Mouse (Mus musculus): ENCODE data around the gene Kbtbd6. TPM values are rescaled to one million over a fixed set of nuclear protein-coding genes. Genes with fewer than 3 reads are reported as not detected.

Gene Kbtbd6
- polyA plus RNA-seq, 1 experiment: 0.20 TPM

GRCm38 (mm10) chr14:79490246-79490645 lies 38.6 kb downstream of the Kbtbd6 start:
- Histone ChIP-seq H3K9me3 (no peaks in the 10 kb centered on the region), H3K4me3 (replicated peaks) (no peak overlapping the region), H3K27me3 (replicated peaks) (no peaks in the 10 kb centered on the region), H3K36me3 (replicated peaks; ENCODE audit: low read length) (peaks cover 29% of the 10 kb centered on the region), H3K4me1 (peaks cover 54% of the 10 kb centered on the region)
- TF ChIP-seq FLI1 (IDR thresholded peaks at IDR 0.05; ENCODE audit: low read length) (no peak), GATA1 (IDR thresholded peaks at IDR 0.05; ENCODE audit: borderline replicate concordance, low read length) (no peak)

DNA sequence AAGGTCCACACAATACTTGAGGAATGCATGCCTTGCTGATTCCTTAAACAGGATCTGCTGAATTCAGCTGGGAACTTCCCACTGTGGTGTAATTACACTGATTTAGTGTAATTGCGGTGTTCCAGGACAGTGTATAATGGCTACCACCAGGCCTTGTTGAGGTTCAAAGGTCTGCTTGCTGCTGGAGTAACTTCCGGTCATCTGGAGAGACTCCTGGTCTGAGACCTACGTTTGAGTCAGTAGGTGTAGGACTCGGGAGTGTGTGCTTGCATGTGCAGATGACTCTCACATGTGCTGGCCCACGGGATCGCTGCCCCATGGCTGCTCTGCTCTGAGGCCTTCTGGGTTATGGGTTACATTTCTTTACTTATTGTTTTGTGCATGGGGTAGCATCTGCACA lies 42.7 kb downstream of the Kbtbd6 start:
- no peak overlapping the region for H3K4me3 ChIP-seq (replicated peaks)
- H3K36me3 ChIP-seq (replicated peaks; ENCODE audit: low read length): peaks cover 39% of the 10 kb centered on the region
- peaks cover 34% of the 10 kb centered on the region for H3K4me1 ChIP-seq
- no peaks in the 10 kb centered on the region for H3K27me3 ChIP-seq (replicated peaks)
- no peaks in the 10 kb centered on the region for H3K9me3 ChIP-seq
- TF ChIP-seq FLI1 (IDR thresholded peaks at IDR 0.05; ENCODE audit: low read length) (no peak), GATA1 (IDR thresholded peaks at IDR 0.05; ENCODE audit: borderline replicate concordance, low read length) (no peak)

DNA sequence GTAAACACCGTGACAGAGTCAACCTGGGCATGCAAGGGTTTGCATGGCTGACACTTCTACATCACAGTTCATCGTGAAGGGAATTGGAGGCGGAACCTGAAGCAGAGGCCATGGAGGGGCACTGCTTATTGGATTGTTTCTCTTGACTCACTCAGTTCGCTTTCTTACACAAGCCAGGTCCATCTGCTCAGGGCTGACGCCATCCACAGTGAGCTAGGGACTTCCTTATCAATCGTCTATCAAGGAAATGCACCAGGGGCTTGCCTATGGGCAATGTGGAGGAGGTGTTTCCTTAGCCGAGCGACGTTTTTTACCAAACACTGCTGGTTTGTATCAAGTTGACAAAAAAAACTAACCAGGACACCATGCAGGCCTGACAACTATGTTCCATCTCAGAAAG lies 47.7 kb downstream of the Kbtbd6 start:
- H3K4me3 ChIP-seq (replicated peaks): no peak overlapping the region
- TF ChIP-seq GATA1 (IDR thresholded peaks at IDR 0.05; ENCODE audit: borderline replicate concordance, low read length) (no peak), FLI1 (IDR thresholded peaks at IDR 0.05; ENCODE audit: low read length) (no peak)
- H3K36me3 ChIP-seq (replicated peaks; ENCODE audit: low read length): peaks cover 40% of the 10 kb centered on the region
- H3K27me3 ChIP-seq (replicated peaks): no peaks in the 10 kb centered on the region
- H3K9me3 ChIP-seq: peaks cover 7% of the 10 kb centered on the region
- H3K4me1 ChIP-seq: peaks cover 65% of the 10 kb centered on the region

DNA sequence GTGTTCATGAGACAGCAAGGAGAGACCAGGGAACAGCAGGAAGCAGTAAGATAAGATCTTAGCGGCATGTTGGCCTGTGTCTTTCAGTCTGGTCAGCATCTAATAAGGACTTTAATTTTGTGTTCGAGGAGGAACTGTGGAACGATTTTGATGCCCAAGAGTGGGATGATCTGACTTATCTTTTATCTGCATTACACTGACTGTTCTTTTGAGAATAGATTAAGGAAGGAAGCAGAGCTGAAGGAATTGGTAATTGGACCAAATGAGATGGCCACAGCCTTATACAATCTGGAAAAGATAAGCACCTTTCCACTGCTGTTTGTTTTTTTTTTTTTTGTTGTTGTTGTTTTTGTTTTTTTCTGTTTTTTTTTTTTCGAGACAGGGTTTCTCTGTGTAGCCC lies 49.1 kb downstream of the Kbtbd6 start:
- no peak for TF ChIP-seq FLI1 (IDR thresholded peaks at IDR 0.05; ENCODE audit: low read length)
- Histone ChIP-seq H3K4me3 (replicated peaks) (no peak overlapping the region), H3K27me3 (replicated peaks) (no peaks in the 10 kb centered on the region), H3K9me3 (peaks cover 7% of the 10 kb centered on the region), H3K36me3 (replicated peaks; ENCODE audit: low read length) (peaks cover 34% of the 10 kb centered on the region), H3K4me1 (peaks cover 56% of the 10 kb centered on the region)

DNA sequence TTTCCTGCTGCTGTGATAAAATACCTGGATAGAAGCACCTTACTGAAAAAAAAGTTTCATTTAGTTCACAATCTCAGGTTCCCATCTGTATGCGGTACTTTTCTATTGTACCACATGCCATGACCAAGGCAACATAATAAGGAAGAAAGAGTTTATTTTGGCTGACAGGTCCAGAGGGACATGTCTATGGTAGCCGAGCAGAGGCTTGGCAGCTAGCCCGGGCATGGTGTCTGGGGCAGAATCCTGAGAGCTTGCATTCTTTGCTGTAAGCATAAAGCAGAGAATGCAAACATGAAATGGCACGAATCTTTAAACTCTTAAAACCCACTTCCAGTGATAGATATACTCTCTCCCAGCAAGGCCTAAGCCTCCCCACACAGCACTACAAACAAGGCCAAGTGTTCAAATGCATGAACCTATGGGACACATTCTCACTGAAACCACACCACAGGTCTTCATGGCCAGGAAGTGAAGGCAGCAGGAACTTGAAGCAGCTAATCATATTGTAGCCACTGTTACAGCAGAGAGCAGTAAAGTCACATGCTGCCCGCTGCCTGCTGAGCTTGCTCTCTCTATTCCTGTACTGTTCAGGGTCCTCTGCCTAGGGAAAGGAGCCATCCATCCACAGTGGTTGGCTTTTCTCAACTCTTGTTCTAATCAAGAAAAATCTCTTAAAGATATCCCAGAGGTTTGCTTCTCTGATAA lies 51.9 kb downstream of the Kbtbd6 start:
- H3K4me1 ChIP-seq: peaks cover 67% of the 10 kb centered on the region
- H3K4me3 ChIP-seq (replicated peaks): peak overlapping the region; percentile 73
- TF ChIP-seq GATA1 (IDR thresholded peaks at IDR 0.05; ENCODE audit: borderline replicate concordance, low read length): no peak
- no peak for TF ChIP-seq FLI1 (IDR thresholded peaks at IDR 0.05; ENCODE audit: low read length)
- peaks cover 7% of the 10 kb centered on the region for H3K9me3 ChIP-seq
- no peaks in the 10 kb centered on the region for H3K27me3 ChIP-seq (replicated peaks)
- H3K36me3 ChIP-seq (replicated peaks; ENCODE audit: low read length): peaks cover 34% of the 10 kb centered on the region

Other genes with a start within 250 kb of the Kbtbd6 start
- gene Zfp957, start 204.5 kb upstream of the Kbtbd6 start, polyA plus RNA-seq (2012; ENCODE audit: insufficient read depth, low replicate concordance): not detected in 2 replicates
- 19.5 and 68.5 TPM in 2 replicates for gene Rgcc, start 150.2 kb upstream of the Kbtbd6 start, polyA plus RNA-seq (2012; ENCODE audit: insufficient read depth, low replicate concordance)
- gene Naa16, start 61.1 kb upstream of the Kbtbd6 start, polyA plus RNA-seq (2012; ENCODE audit: insufficient read depth, low replicate concordance): 5.8 and 18.7 TPM in 2 replicates
- gene Mtrf1, start 54.1 kb upstream of the Kbtbd6 start, polyA plus RNA-seq (2012; ENCODE audit: insufficient read depth, low replicate concordance): 0.21 TPM in 1 of 2 replicates, not detected in the other
- 1.2 and 3.8 TPM in 2 replicates for gene Kbtbd7, start 25.3 kb upstream of the Kbtbd6 start, polyA plus RNA-seq (2012; ENCODE audit: insufficient read depth, low replicate concordance)
- 1.5 and 3.9 TPM in 2 replicates for gene Elf1, start 29.4 kb downstream of the Kbtbd6 start, polyA plus RNA-seq (2012; ENCODE audit: insufficient read depth, low replicate concordance)
- gene Wbp4, start 29.7 kb downstream of the Kbtbd6 start, polyA plus RNA-seq (2012; ENCODE audit: insufficient read depth, low replicate concordance): 3.9 and 4.4 TPM in 2 replicates
- gene Sugt1, start 135.9 kb downstream of the Kbtbd6 start, polyA plus RNA-seq (2012; ENCODE audit: insufficient read depth, low replicate concordance): 0.22 and 1.7 TPM in 2 replicates
- gene Cnmd, start 210.3 kb downstream of the Kbtbd6 start, polyA plus RNA-seq (2012; ENCODE audit: insufficient read depth, low replicate concordance): not detected in 2 replicates